Mouse (Mus musculus) cerebellum, postnatal 4 days (tissue): ENCODE data around the gene Mycbp2.

ENCODE experiments used
- DNase-seq, 2 experiments: peaks; one replicate each; pipeline ENCODE4 v3.0.0; 2022; ENCODE audit warnings: low spot score in 2 of 2, mixed read lengths in 1 of 2

Mycbp2 gene

GRCm38 (mm10) chr14:103346729-103347505 lies at the start of gene Mycbp2:
Gene Mycbp2 (minus strand): TSS chr14:103346814.
- peak; percentile 96 to 98 for DNase-seq

GRCm38 (mm10) chr14:103392391-103392790 lies 45.8 kb upstream of the Mycbp2 start:
- DNase-seq: no peak

- DNase-seq: no peak
Measured at GRCm38 (mm10) chr14:103387431-103387830, 40.8 kb upstream of the Mycbp2 start.

- DNase-seq: no peak
Measured at GRCm38 (mm10) chr14:103386871-103387270, 40.3 kb upstream of the Mycbp2 start.

- DNase-seq: no peak
Measured at GRCm38 (mm10) chr14:103385084-103385610, 38.5 kb upstream of the Mycbp2 start.

- no peak for DNase-seq
Measured at GRCm38 (mm10) chr14:103378703-103379102, 32.1 kb upstream of the Mycbp2 start.

GRCm38 (mm10) chr14:103376765-103377164 lies 30.2 kb upstream of the Mycbp2 start:
- DNase-seq: no peak

GRCm38 (mm10) chr14:103375523-103375922 lies 28.9 kb upstream of the Mycbp2 start:
- no peak for DNase-seq

GRCm38 (mm10) chr14:103363199-103363598 lies 16.6 kb upstream of the Mycbp2 start:
- no peak for DNase-seq

GRCm38 (mm10) chr14:103356066-103356465 lies 9.5 kb upstream of the Mycbp2 start:
- no peak for DNase-seq

GRCm38 (mm10) chr14:103354396-103355352 lies 8.1 kb upstream of the Mycbp2 start:
- no peak for DNase-seq

- DNase-seq: peak; percentile 41 to 66
Measured at GRCm38 (mm10) chr14:103345858-103346728, 521 bp downstream of the Mycbp2 start.

GRCm38 (mm10) chr14:103345486-103345857 lies 1.1 kb downstream of the Mycbp2 start:
- no peak for DNase-seq

GRCm38 (mm10) chr14:103345011-103345410 lies 1.6 kb downstream of the Mycbp2 start:
- no peak for DNase-seq

- DNase-seq: no peak
Measured at GRCm38 (mm10) chr14:103343791-103344190, 2.8 kb downstream of the Mycbp2 start.

- no peak for DNase-seq
Measured at GRCm38 (mm10) chr14:103341385-103342294, 5.0 kb downstream of the Mycbp2 start.

- no peak for DNase-seq
Measured at GRCm38 (mm10) chr14:103312926-103313325, 33.7 kb downstream of the Mycbp2 start.

GRCm38 (mm10) chr14:103296227-103296626 lies 50.4 kb downstream of the Mycbp2 start:
- DNase-seq: no peak

GRCm38 (mm10) chr14:103286650-103287049 lies 60.0 kb downstream of the Mycbp2 start:
- no peak for DNase-seq

- DNase-seq: no peak
Measured at GRCm38 (mm10) chr14:103276667-103277066, 69.9 kb downstream of the Mycbp2 start.
